Mouse (Mus musculus) myocyte (in vitro differentiated cells): ENCODE measurements around the gene Etfdh. TPM values are rescaled to one million over a fixed set of nuclear protein-coding genes. Genes with fewer than 3 reads are reported as not detected.

Source experiments
- H3K27me3 ChIP-seq: one replicate; pipeline ENCODE4 v1.6.1; 2011; ENCODE audit not compliant: control insufficient read depth, insufficient read depth, insufficient read length
- H3K36me3 ChIP-seq: one replicate; pipeline ENCODE4 v1.6.1; 2011; ENCODE audit not compliant: control insufficient read depth, insufficient read depth
- H3K4me2 ChIP-seq: one replicate; pipeline ENCODE4 v1.6.1; 2011; ENCODE audit warnings: low read depth, control low read depth
- H3K4me3 ChIP-seq: one replicate; pipeline ENCODE4 v1.5.1; 2011; ENCODE audit warnings: mild to moderate bottlenecking, control low read depth, moderate library complexity
- H3K79me2 ChIP-seq: one replicate; pipeline ENCODE4 v1.6.1; 2011; ENCODE audit not compliant: control insufficient read depth, insufficient read depth
- H3ac ChIP-seq: one replicate; pipeline ENCODE4 v1.6.1; 2011; ENCODE audit not compliant: control insufficient read depth, insufficient read length
- CEBPB ChIP-seq: IDR thresholded peaks from 2 replicates; pipeline ENCODE4 v1.6.1; 2011; ENCODE audit warnings: mild to moderate bottlenecking, moderate library complexity; ENCODE audit not compliant: poor library complexity, insufficient read depth, severe bottlenecking
- E2F4 ChIP-seq: IDR thresholded peaks from one replicate; pipeline ENCODE4 v1.6.1; 2011; ENCODE audit warnings: mild to moderate bottlenecking, control low read depth, moderate library complexity; ENCODE audit not compliant: insufficient read depth
- MAX ChIP-seq: IDR thresholded peaks from one replicate; pipeline ENCODE4 v1.6.1; 2011; ENCODE audit warnings: low read depth, mild to moderate bottlenecking, control low read depth
- MYOD1 ChIP-seq, 3 experiments: IDR thresholded peaks; one replicate each; pipeline ENCODE4 v1.6.1; 2011; ENCODE audit warnings: control low read depth in 2 of 3, low read depth in 2 of 3, mild to moderate bottlenecking in 2 of 3, moderate library complexity in 1 of 3; ENCODE audit not compliant: insufficient read length in 2 of 3, control insufficient read depth in 1 of 3
- MYOG ChIP-seq, 3 experiments: IDR thresholded peaks; one replicate each; pipeline ENCODE4 v1.6.1; 2011; ENCODE audit warnings: control low read depth in 2 of 3, low read depth in 2 of 3, mild to moderate bottlenecking in 2 of 3; ENCODE audit not compliant: insufficient read length in 2 of 3, control insufficient read depth in 1 of 3, insufficient read depth in 1 of 3
- POLR2A ChIP-seq: IDR thresholded peaks from one replicate; pipeline ENCODE4 v1.6.1; 2011; ENCODE audit warnings: low read depth, mild to moderate bottlenecking, control low read depth, moderate library complexity; ENCODE audit not compliant: insufficient read length
- POLR2AphosphoS2 ChIP-seq: IDR thresholded peaks from one replicate; pipeline ENCODE4 v1.6.1; 2011; ENCODE audit warnings: low read depth, control low read depth; ENCODE audit not compliant: insufficient read length
- REST ChIP-seq: IDR thresholded peaks from one replicate; pipeline ENCODE4 v1.6.1; 2011; ENCODE audit warnings: mild to moderate bottlenecking, control low read depth, moderate library complexity; ENCODE audit not compliant: insufficient read depth, insufficient read length
- SRF ChIP-seq: IDR thresholded peaks from one replicate; pipeline ENCODE4 v1.6.1; 2011; ENCODE audit warnings: low read depth; ENCODE audit not compliant: control insufficient read depth, insufficient read length
- TCF12 ChIP-seq: IDR thresholded peaks from one replicate; pipeline ENCODE4 v1.6.1; 2011; ENCODE audit warnings: mild to moderate bottlenecking, control low read depth; ENCODE audit not compliant: poor library complexity, insufficient read depth, severe bottlenecking
- TCF3 ChIP-seq: IDR thresholded peaks from one replicate; pipeline ENCODE4 v1.6.1; 2011; ENCODE audit warnings: low read depth, control low read depth; ENCODE audit not compliant: insufficient read length
- USF1 ChIP-seq: IDR thresholded peaks from one replicate; pipeline ENCODE4 v1.6.1; 2011; ENCODE audit warnings: low read depth, mild to moderate bottlenecking, control low read depth, moderate library complexity
- polyA plus RNA-seq: library from polyadenylated mRNA; unstranded; fragments of >200 nt; fragmentation: generic; extraction: Trizol; gene quantifications from one replicate; pipeline ENCODE4 v1.2.1, GENCODE M21; 2012; ENCODE audit warnings: missing spikeins

Etfdh gene
- polyA plus RNA-seq, 1 experiment = 29.7 TPM

DNA sequence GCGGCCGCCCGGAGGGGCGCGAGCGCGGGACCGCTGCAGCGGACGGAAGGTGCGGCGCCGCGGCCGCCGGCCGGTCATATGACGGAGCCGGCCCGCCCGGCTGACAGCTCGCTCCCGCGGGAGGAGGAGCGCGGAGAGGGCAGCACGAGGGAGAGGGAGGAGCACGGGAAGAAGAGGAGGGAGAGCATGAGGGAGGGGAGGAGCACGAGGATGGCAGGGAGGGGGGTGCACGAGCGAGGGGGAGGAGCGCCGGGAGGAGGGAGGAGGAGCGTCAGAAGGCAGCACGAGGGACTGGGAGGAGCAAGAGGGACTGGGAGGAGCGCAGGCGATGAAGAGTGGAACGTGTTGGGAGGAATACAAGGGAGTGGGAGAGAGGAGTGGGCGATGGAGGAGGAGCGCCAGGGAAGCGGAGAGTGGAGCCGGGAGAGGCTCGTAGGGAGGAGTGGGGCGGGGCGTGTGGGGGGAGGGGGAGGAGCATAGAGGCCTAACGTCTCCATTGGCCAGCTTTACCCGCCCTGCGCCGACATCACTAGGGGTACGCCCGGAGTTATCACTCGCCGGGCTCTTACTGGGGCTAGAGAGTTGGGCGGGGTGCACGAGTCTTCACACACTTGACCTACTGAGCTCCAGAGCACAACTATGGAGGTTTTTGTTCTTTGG is 61.5 kb downstream of the Etfdh start, which contains the start of gene Fnip2:
Fnip2 (minus strand) TSS at position 94 of the 660 bp plus-strand sequence.
- Histone ChIP-seq H3ac (peak within 1 kb of the TSS; percentile 61), H3K27me3 (no peaks in the 10 kb centered on the region), H3K36me3 (no peaks in the 10 kb centered on the region), H3K79me2 (peaks cover 28% of the 10 kb centered on the region), H3K4me2 (peak within 1 kb of the TSS; percentile 93), H3K4me3 (peak within 1 kb of the TSS; percentile 58)
- TF ChIP-seq E2F4 (no peak), TCF12 (no peak), CEBPB (no peak), REST (no peak), MAX (peak; percentile 14), MYOD1 (IDR thresholded peaks at IDR 0.05; ENCODE audit: control insufficient read depth in 1 of 3, insufficient read length in 2 of 3, low read depth in 2 of 3) (no peak), TCF3 (no peak), USF1 (peak; percentile 8), POLR2AphosphoS2 (peak; percentile 35), SRF (no peak), POLR2A (peak; percentile 73), MYOG (IDR thresholded peaks at IDR 0.05; ENCODE audit: control insufficient read depth in 1 of 3, insufficient read depth in 1 of 3, insufficient read length in 2 of 3, low read depth in 2 of 3) (peak in 1 of 3 experiments; percentile 11)

DNA sequence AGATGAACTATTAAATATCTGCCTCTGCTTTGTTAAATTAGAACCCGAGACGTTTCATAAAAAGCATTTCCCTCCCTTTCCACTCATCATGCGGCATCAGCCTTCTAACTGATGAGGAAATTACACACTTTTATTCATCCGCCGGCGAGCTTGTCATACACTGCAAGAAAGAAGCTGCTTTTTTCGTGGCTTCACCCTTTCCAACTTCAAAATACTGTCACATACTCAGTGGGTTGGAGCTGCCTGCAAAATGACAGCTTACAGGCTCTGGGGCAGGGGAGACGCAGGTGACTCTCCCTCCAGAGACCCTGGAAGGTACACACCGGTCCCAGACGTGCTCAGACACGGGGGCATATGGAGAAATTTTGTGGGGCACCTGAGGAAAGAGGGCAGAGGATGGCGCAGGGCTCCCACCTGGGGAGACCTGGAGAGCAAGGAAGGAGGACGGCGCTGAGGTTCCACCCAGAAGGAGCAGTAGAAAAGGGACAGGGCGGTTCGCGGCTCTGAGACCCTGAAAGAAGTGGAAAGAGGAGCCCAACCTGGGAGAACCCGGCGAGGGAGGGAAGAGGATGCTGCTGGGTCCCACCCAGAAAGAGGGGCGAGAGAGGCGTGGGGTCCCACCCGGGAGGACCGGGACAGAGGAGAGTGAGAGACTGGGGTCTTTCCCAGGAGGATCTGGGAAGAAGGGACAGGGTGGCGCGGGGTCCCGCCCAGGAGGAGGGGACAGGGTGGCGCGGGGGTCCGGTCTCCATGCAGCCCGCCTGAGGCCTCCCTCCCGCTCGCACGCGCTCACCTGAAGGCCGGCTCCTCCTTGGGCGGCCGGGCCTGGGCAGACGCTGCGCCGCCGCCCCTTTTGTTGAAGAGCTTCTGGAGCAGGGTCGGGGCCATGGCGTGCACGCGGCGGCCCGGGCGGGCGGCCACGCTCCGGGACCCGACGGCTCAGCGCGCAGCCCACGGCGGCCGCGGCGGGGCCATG is 62.3 kb downstream of the Etfdh start:
- H3K4me3 ChIP-seq = peak overlapping the region; percentile 58
- TF ChIP-seq MYOG (IDR thresholded peaks at IDR 0.05; ENCODE audit: control insufficient read depth in 1 of 3, insufficient read depth in 1 of 3, insufficient read length in 2 of 3, low read depth in 2 of 3) = no peak

DNA sequence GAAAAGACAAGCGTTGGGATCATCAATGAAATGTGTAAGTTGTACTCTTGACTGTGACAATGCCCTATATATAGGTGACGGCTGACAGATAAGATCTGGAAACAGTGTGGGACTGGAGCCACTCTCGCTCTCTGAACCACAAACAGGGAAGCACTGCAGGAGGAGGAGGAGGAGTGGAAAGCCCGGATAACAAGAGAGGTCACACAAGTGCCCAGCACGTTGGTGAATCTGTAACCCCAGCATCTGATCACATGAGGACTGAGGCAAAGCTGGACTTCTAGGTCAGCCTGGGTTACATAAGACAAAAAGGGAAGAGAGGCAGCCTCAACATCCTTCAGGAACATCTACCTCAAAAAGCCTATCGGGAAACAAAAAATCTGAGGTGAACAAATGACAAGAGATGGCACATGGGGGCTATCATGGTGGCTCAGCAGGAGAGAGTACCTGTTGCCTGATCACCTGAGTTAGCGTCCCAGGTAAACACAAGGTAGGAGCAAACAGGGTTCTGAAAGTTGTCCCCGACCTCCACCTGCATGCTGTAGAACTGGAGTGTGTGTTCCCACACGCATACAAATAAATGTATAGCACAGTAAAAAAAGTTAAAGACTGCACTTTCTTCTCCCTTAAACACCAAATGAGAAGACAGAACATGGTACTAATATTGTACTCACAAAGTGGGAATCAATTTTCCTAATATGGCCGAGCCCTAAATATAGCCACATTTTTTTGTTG is 64.3 kb downstream of the Etfdh start:
- H3K36me3 ChIP-seq = no peaks in the 10 kb centered on the region
- H3K4me3 ChIP-seq = no peak overlapping the region
- H3K4me2 ChIP-seq = no peak overlapping the region
- no peak for TF ChIP-seq TCF12
- no peak for TF ChIP-seq USF1
- TF ChIP-seq MAX = no peak
- TF ChIP-seq POLR2A = no peak
- TF ChIP-seq MYOD1 (IDR thresholded peaks at IDR 0.05; ENCODE audit: control insufficient read depth in 1 of 3, insufficient read length in 2 of 3, low read depth in 2 of 3) = no peak
- TF ChIP-seq CEBPB = no peak
- TF ChIP-seq REST = no peak
- TF ChIP-seq POLR2AphosphoS2 = no peak
- TF ChIP-seq E2F4 = no peak
- TF ChIP-seq SRF = no peak
- no peak for TF ChIP-seq MYOG (IDR thresholded peaks at IDR 0.05; ENCODE audit: control insufficient read depth in 1 of 3, insufficient read depth in 1 of 3, insufficient read length in 2 of 3, low read depth in 2 of 3)
- no peak for TF ChIP-seq TCF3
- peaks cover 36% of the 10 kb centered on the region for H3K79me2 ChIP-seq
- no peak overlapping the region for H3ac ChIP-seq
- H3K27me3 ChIP-seq = no peaks in the 10 kb centered on the region

More for the DNA sequence above, 62.3 kb downstream of the Etfdh start:
- Histone ChIP-seq H3K79me2 (peaks cover 28% of the 10 kb centered on the region), H3K36me3 (no peaks in the 10 kb centered on the region), H3K4me2 (peak overlapping the region; percentile 93), H3K27me3 (no peaks in the 10 kb centered on the region), H3ac (peak overlapping the region; percentile 61)

DNA sequence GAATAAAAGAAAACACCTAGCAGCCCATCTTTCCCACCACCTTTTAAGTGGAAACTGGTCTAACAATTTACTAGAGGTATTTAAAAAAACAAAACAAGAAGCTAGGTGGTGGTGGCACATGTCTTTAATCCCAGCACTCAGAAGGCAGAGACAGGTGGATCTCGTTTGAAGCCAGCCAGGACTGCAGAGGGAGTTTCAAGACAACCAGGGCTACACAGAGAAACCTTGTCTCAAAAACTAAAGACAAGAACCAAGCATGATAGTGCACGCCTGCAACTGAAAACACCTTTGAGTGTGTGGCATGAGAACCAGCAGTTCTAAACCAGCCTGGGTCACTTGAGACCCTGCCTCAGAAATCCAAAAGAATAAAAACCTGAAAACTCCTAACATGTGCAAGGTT is 65.8 kb downstream of the Etfdh start:
- no peak overlapping the region for H3K4me3 ChIP-seq
- H3K36me3 ChIP-seq = no peaks in the 10 kb centered on the region
- peaks cover 40% of the 10 kb centered on the region for H3K79me2 ChIP-seq
- no peak overlapping the region for H3ac ChIP-seq
- no peak overlapping the region for H3K4me2 ChIP-seq
- TF ChIP-seq TCF3 (no peak), USF1 (no peak), SRF (no peak), MAX (no peak), MYOG (IDR thresholded peaks at IDR 0.05; ENCODE audit: control insufficient read depth in 1 of 3, insufficient read depth in 1 of 3, insufficient read length in 2 of 3, low read depth in 2 of 3) (no peak), TCF12 (no peak), E2F4 (no peak), POLR2A (no peak), CEBPB (no peak), MYOD1 (IDR thresholded peaks at IDR 0.05; ENCODE audit: control insufficient read depth in 1 of 3, insufficient read length in 2 of 3, low read depth in 2 of 3) (no peak), REST (no peak), POLR2AphosphoS2 (no peak)
- H3K27me3 ChIP-seq = no peaks in the 10 kb centered on the region
